Mouse (Mus musculus) kidney, adult 2 months (tissue): Measurements from ENCODE around the gene Cdh6.

Experiments used
- CTCF ChIP-seq: fragments of 200-500 bp; conservative IDR thresholded peaks from 2 replicates; pipeline ENCODE4 v1.5.1; 2011; ENCODE audit warnings: low read depth, mild to moderate bottlenecking, control low read depth, low read length, moderate library complexity, mixed read lengths; ENCODE audit not compliant: insufficient read depth, insufficient read length
- POLR2A ChIP-seq: fragments of 200-500 bp; IDR thresholded peaks from one replicate; pipeline ENCODE4 v1.6.1; 2011; ENCODE audit warnings: low read depth, low read length, control low read depth

- TF ChIP-seq CTCF: no peak
- no peak for TF ChIP-seq POLR2A
Observed at GRCm38 (mm10) chr15:13171486-13172364, 1.8 kb downstream of the Cdh6 start.
